Mouse (Mus musculus): ENCODE results near the gene Adamts9. TPM values are rescaled to one million over a fixed set of nuclear protein-coding genes. Genes with fewer than 3 reads are reported as not detected.

Gene Adamts9
- total and polyA plus RNA-seq, 2 experiments from 2014 or later: 2.0 to 9.4 TPM

GRCm38 (mm10) chr6:92920938-92921689 lies 22.2 kb downstream of the Adamts9 start:
- no peak for DNase-seq (ENCODE audit: low spot score)
- Histone ChIP-seq H3K27ac (ENCODE audit: low read depth, low read length) (no peak overlapping the region), H3K36me3 (ENCODE audit: insufficient read depth, low read length) (no peaks in the 10 kb centered on the region), H3K9me3 (ENCODE audit: low read length) (no peaks in the 10 kb centered on the region), H3K27me3 (ENCODE audit: insufficient read depth, low read length) (no peaks in the 10 kb centered on the region), H3K9ac (replicated peaks; ENCODE audit: low read length, poor library complexity, severe bottlenecking) (no peak overlapping the region), H3K4me3 (ENCODE audit: low read depth, low read length) (no peak overlapping the region), H3K4me2 (ENCODE audit: low read depth, low read length, poor library complexity, severe bottlenecking) (no peak overlapping the region), H3K4me1 (ENCODE audit: insufficient read depth, low read length) (no peaks in the 10 kb centered on the region)
- 73% methylated on average over 10 of the region's 10 CpGs for WGBS
- ATAC-seq (ENCODE audit: low FRiP score): no peak
- no peak for TF ChIP-seq CTCF (IDR thresholded peaks at IDR 0.05)

- TF ChIP-seq CTCF (IDR thresholded peaks at IDR 0.05): no peak
- H3K27me3 ChIP-seq (ENCODE audit: insufficient read depth, low read length): no peaks in the 10 kb centered on the region
- no peaks in the 10 kb centered on the region for H3K9me3 ChIP-seq (ENCODE audit: low read length)
- ATAC-seq (ENCODE audit: low FRiP score) (no peak), DNase-seq (ENCODE audit: low spot score) (no peak)
- H3K9ac ChIP-seq (replicated peaks; ENCODE audit: low read length, poor library complexity, severe bottlenecking): no peak overlapping the region
- H3K36me3 ChIP-seq (ENCODE audit: insufficient read depth, low read length): no peaks in the 10 kb centered on the region
- no peak overlapping the region for H3K4me2 ChIP-seq (ENCODE audit: low read depth, low read length, poor library complexity, severe bottlenecking)
- H3K27ac ChIP-seq (ENCODE audit: low read depth, low read length): no peak overlapping the region
- WGBS: 92% methylated on average over 3 of the region's 3 CpGs
- no peak overlapping the region for H3K4me3 ChIP-seq (ENCODE audit: low read depth, low read length)
- H3K4me1 ChIP-seq (ENCODE audit: insufficient read depth, low read length): no peaks in the 10 kb centered on the region
Measured at GRCm38 (mm10) chr6:92910611-92911010, 32.7 kb downstream of the Adamts9 start.

- Histone ChIP-seq H3K27ac (ENCODE audit: low read depth, low read length) (no peak overlapping the region), H3K9me3 (ENCODE audit: low read length) (no peaks in the 10 kb centered on the region), H3K4me2 (ENCODE audit: low read depth, low read length, poor library complexity, severe bottlenecking) (no peak overlapping the region), H3K27me3 (ENCODE audit: insufficient read depth, low read length) (no peaks in the 10 kb centered on the region), H3K36me3 (ENCODE audit: insufficient read depth, low read length) (no peaks in the 10 kb centered on the region), H3K4me3 (ENCODE audit: low read depth, low read length) (no peak overlapping the region), H3K9ac (replicated peaks; ENCODE audit: low read length, poor library complexity, severe bottlenecking) (no peak overlapping the region), H3K4me1 (ENCODE audit: insufficient read depth, low read length) (no peaks in the 10 kb centered on the region)
- TF ChIP-seq CTCF (IDR thresholded peaks at IDR 0.05): no peak
- ATAC-seq (ENCODE audit: low FRiP score) (no peak), DNase-seq (ENCODE audit: low spot score) (no peak)
- 63% methylated on average over 8 of the region's 8 CpGs for WGBS
Measured at GRCm38 (mm10) chr6:92909361-92909760, 33.9 kb downstream of the Adamts9 start.

GRCm38 (mm10) chr6:92905922-92906321 lies 37.4 kb downstream of the Adamts9 start:
- no peak for TF ChIP-seq CTCF (IDR thresholded peaks at IDR 0.05)
- no peaks in the 10 kb centered on the region for H3K27me3 ChIP-seq (ENCODE audit: insufficient read depth, low read length)
- ATAC-seq (ENCODE audit: low FRiP score): no peak
- H3K27ac ChIP-seq (ENCODE audit: low read depth, low read length): no peak overlapping the region
- no peaks in the 10 kb centered on the region for H3K36me3 ChIP-seq (ENCODE audit: insufficient read depth, low read length)
- WGBS: 41% methylated on average over 5 of the region's 5 CpGs
- H3K9me3 ChIP-seq (ENCODE audit: low read length): no peaks in the 10 kb centered on the region
- DNase-seq (ENCODE audit: low spot score): no peak
- no peak overlapping the region for H3K4me3 ChIP-seq (ENCODE audit: low read depth, low read length)
- H3K4me1 ChIP-seq (ENCODE audit: insufficient read depth, low read length): no peaks in the 10 kb centered on the region
- no peak overlapping the region for H3K4me2 ChIP-seq (ENCODE audit: low read depth, low read length, poor library complexity, severe bottlenecking)
- no peak overlapping the region for H3K9ac ChIP-seq (replicated peaks; ENCODE audit: low read length, poor library complexity, severe bottlenecking)

GRCm38 (mm10) chr6:92904491-92904890 lies 38.8 kb downstream of the Adamts9 start:
- no peaks in the 10 kb centered on the region for H3K4me1 ChIP-seq (ENCODE audit: insufficient read depth, low read length)
- DNase-seq (ENCODE audit: low spot score) (no peak), ATAC-seq (ENCODE audit: low FRiP score) (no peak)
- no peak for TF ChIP-seq CTCF (IDR thresholded peaks at IDR 0.05)
- no peak overlapping the region for H3K27ac ChIP-seq (ENCODE audit: low read depth, low read length)
- no peak overlapping the region for H3K4me2 ChIP-seq (ENCODE audit: low read depth, low read length, poor library complexity, severe bottlenecking)
- WGBS: 61% methylated on average over 2 of the region's 2 CpGs
- no peak overlapping the region for H3K4me3 ChIP-seq (ENCODE audit: low read depth, low read length)
- H3K9ac ChIP-seq (replicated peaks; ENCODE audit: low read length, poor library complexity, severe bottlenecking): no peak overlapping the region
- H3K36me3 ChIP-seq (ENCODE audit: insufficient read depth, low read length): no peaks in the 10 kb centered on the region
- H3K9me3 ChIP-seq (ENCODE audit: low read length): no peaks in the 10 kb centered on the region
- H3K27me3 ChIP-seq (ENCODE audit: insufficient read depth, low read length): no peaks in the 10 kb centered on the region

- 88% methylated on average over 1 of the region's 1 CpGs for WGBS
- DNase-seq (ENCODE audit: low spot score) (no peak), ATAC-seq (ENCODE audit: low FRiP score) (no peak)
- H3K9me3 ChIP-seq (ENCODE audit: low read length): no peaks in the 10 kb centered on the region
- no peaks in the 10 kb centered on the region for H3K36me3 ChIP-seq (ENCODE audit: insufficient read depth, low read length)
- H3K4me3 ChIP-seq (ENCODE audit: low read depth, low read length): no peak overlapping the region
- no peak overlapping the region for H3K4me2 ChIP-seq (ENCODE audit: low read depth, low read length, poor library complexity, severe bottlenecking)
- H3K27ac ChIP-seq (ENCODE audit: low read depth, low read length): no peak overlapping the region
- H3K27me3 ChIP-seq (ENCODE audit: insufficient read depth, low read length): no peaks in the 10 kb centered on the region
- H3K4me1 ChIP-seq (ENCODE audit: insufficient read depth, low read length): no peaks in the 10 kb centered on the region
- H3K9ac ChIP-seq (replicated peaks; ENCODE audit: low read length, poor library complexity, severe bottlenecking): no peak overlapping the region
- no peak for TF ChIP-seq CTCF (IDR thresholded peaks at IDR 0.05)
Measured at GRCm38 (mm10) chr6:92904037-92904436, 39.3 kb downstream of the Adamts9 start.
